In the genomic region with DNA sequence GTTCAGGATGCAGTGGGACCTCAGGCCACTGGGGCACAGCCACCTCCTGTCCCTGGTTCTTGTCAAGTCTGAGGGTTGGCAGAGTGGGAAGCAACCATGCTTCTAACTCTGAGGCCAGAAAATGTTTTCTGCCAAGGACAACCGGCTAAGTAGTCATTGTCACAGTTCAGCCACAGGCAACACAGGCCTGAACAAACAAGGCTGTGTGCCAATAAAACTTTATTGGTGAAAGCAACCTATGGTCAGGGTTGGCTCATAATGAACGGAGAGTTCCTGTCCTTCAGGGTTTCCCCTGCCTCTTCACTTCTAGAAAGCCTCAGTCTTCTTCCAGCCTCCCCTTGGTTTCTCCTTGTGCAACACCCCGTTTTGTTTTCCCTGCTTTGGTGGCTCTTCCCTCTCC, we compare ENCODE assay signal across 27 mouse cellular contexts. TPM values are rescaled to one million over a fixed set of nuclear protein-coding genes. Genes with fewer than 3 reads are reported as not detected.
"Had no signal": no experiment of that assay in that cellular context is flagged by ENCODE, and none has a peak within 500 bp of the region (broad histone marks: within the 10 kb centered on the region; RNA-seq: fewer than 3 reads in every experiment).

No protein-coding gene starts in this region.

- DNase-seq: cerebellum, adult 9-11 months; cerebellum, postnatal 10 days; cerebellum, postnatal 14 days; cerebellum, postnatal 25 days; cerebellum, postnatal 36 days; embryo, embryonic 11 days; forebrain, postnatal 0 days; gastrocnemius, adult 2 months; gastrocnemius, postnatal 10 days; gastrocnemius, postnatal 14 days; gastrocnemius, postnatal 25 days; gastrocnemius, postnatal 36 days; heart, adult 11 months; heart, adult 18-20 months; heart, adult 2 months had no signal

- H3K4me3 ChIP-seq: embryonic facial prominence, embryonic 10.5 days; embryonic facial prominence, embryonic 12.5 days; embryonic facial prominence, embryonic 13.5 days; embryonic facial prominence, embryonic 15.5 days; erythroblast, embryonic 14.5 days; forebrain, embryonic 10.5 days; forebrain, embryonic 12.5 days; forebrain, embryonic 13.5 days; gastrocnemius, adult 2 months; heart, adult 2 months; heart, embryonic 10.5 days had no signal

- H3K27ac ChIP-seq: embryonic facial prominence, embryonic 10.5 days; embryonic facial prominence, embryonic 12.5 days; embryonic facial prominence, embryonic 13.5 days; embryonic facial prominence, embryonic 15.5 days; forebrain, embryonic 10.5 days; forebrain, embryonic 12.5 days; forebrain, embryonic 13.5 days; gastrocnemius, adult 2 months; heart, adult 2 months; heart, embryonic 10.5 days had no signal

- H3K4me1 ChIP-seq: embryonic facial prominence, embryonic 15.5 days had no signal

- H3K9me3 ChIP-seq: embryonic facial prominence, embryonic 10.5 days; embryonic facial prominence, embryonic 12.5 days; embryonic facial prominence, embryonic 13.5 days; embryonic facial prominence, embryonic 15.5 days; forebrain, embryonic 10.5 days; forebrain, embryonic 12.5 days; forebrain, embryonic 13.5 days; heart, embryonic 10.5 days had no signal

- H3K27me3 ChIP-seq: embryonic facial prominence, embryonic 12.5 days; embryonic facial prominence, embryonic 13.5 days; embryonic facial prominence, embryonic 15.5 days had no signal

- ATAC-seq: forebrain, embryonic 13.5 days; forebrain, embryonic 14.5 days; forebrain, embryonic 16.5 days; forebrain, postnatal 0 days had no signal

- H3K36me3 ChIP-seq: embryonic facial prominence, embryonic 10.5 days; embryonic facial prominence, embryonic 12.5 days; embryonic facial prominence, embryonic 13.5 days; embryonic facial prominence, embryonic 15.5 days; forebrain, embryonic 10.5 days; forebrain, embryonic 12.5 days; heart, embryonic 10.5 days had no signal

- H3K4me2 ChIP-seq: embryonic facial prominence, embryonic 12.5 days; embryonic facial prominence, embryonic 13.5 days; embryonic facial prominence, embryonic 15.5 days; forebrain, embryonic 12.5 days; forebrain, embryonic 13.5 days; heart, embryonic 11.5 days had no signal

- H3K9ac ChIP-seq: embryonic facial prominence, embryonic 12.5 days; embryonic facial prominence, embryonic 13.5 days; embryonic facial prominence, embryonic 15.5 days; forebrain, embryonic 12.5 days; forebrain, embryonic 13.5 days; forebrain, postnatal 0 days had no signal

RNA-seq across cellular contexts. Expression of a gene that starts 21.5 kb away (rescaled TPM):
- polyA plus RNA-seq: erythroblast, embryonic 14.5 days had no signal
